Mouse (Mus musculus) frontal cortex, adult 2 months (tissue): ENCODE data around the gene Kdm2b. TPM values are rescaled to one million over a fixed set of nuclear protein-coding genes. Genes with fewer than 3 reads are reported as not detected.

Source experiments
- DNase-seq, 2 experiments: peaks; one replicate each; pipeline ENCODE4 v3.0.0; 2022; ENCODE audit warnings: low spot score in 1 of 2; ENCODE audit errors: extremely low spot score in 1 of 2
- polyA plus RNA-seq: library from polyadenylated mRNA; depleted of rRNA; stranded (reverse); fragments of >200 nt; gene quantifications from 2 replicates; pipeline ENCODE4 v1.2.3, GENCODE M21; 2012

Gene Kdm2b
- polyA plus RNA-seq, 1 experiment = 18.7 TPM

DNA sequence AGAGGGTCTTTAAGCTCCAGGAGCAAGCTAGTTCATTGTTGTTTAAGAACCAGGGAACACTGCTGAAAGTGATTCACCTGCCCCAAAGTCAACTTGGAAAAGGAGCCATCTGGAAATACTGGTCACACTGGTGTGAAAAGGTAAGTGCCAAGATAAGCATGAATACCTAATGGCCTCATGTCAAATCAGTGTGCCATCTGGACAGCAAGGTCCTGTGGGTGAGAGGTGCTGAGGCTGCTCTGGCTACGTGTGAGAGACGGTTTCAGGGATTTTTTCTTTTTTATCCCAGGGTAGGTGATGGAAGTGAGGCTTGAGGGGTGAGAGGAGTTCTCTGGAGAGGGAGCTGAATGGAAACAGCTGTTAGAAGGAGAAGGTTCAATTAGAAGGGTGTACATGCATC, 116.0 kb downstream of the Kdm2b start:
- DNase-seq = no peak

DNA sequence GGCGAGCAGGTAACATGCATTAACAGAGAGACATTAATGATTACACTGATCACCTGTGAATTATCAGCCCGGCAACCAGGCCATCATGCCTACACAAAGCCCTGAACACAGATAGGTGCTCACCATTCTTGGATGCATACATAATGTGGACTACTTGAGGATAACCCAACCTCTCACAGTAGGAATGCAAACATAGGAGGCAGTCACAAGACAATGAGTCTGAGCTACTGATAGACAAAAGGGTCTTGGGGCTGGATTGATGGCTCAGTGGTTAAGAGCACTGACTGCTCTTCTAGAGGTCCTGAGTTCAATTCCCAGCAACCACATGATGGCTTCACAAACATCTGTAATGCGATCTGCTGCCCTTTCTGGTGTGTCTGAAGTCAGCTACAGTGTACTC, 117.0 kb downstream of the Kdm2b start:
- no peak for DNase-seq

DNA sequence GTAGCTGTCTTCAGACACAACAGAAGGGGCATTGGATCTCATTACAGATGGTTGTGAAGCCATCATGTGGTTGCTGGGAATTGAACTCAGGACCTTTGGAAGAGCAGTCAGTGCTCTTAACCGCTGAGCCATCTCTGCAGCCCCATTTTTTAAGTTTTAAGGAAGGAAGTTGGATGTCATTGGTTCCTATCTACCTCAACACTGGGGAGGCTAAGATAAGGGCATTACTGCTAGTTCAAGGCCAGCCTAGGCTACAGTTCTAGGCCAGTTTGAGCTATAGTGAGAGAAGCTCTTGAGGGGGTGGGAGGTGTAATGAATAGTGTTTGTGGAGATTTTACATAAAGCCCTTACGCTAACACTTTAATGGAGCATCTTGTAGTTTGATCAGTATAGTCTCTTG, 126.6 kb downstream of the Kdm2b start:
- DNase-seq = no peak

DNA sequence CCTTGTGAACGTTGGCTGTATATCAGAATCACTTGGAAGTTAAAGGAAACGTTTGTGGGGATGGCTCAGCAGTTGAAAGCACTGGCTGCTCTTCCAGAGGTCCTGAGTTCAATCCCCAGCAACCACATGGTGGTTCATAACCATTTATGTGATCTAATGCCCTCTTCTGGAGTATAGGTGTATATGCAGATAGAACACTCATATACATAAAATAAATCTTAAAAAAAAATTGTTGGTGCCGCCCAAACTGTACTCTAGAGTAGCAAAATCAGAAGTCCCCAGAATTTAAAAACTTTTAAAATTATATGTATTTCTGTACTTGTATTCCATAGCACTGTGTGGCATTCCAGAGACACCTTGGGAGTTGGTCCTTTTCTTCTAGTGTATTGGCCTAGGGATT, 133.8 kb downstream of the Kdm2b start:
- no peak for DNase-seq

DNA sequence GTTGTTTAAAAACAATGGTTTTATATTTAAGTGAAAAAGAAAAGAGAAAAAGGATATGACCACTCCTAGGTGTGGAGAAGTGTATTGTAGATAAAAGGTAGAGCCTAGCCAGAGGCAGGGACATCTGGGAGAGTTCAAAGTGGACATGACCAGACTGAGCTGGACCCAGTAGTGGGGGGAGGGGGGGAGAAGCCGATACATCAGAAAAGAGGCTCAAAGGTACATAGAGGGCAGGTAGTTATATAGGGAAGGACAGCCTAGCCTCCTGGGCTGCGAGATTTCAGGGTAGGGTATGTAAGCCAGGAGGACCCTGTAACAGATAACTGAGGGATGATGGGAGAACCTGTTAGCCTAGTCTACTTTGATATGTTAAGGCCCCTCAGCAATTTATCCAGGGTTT, 137.0 kb downstream of the Kdm2b start:
- DNase-seq = no peak

DNA sequence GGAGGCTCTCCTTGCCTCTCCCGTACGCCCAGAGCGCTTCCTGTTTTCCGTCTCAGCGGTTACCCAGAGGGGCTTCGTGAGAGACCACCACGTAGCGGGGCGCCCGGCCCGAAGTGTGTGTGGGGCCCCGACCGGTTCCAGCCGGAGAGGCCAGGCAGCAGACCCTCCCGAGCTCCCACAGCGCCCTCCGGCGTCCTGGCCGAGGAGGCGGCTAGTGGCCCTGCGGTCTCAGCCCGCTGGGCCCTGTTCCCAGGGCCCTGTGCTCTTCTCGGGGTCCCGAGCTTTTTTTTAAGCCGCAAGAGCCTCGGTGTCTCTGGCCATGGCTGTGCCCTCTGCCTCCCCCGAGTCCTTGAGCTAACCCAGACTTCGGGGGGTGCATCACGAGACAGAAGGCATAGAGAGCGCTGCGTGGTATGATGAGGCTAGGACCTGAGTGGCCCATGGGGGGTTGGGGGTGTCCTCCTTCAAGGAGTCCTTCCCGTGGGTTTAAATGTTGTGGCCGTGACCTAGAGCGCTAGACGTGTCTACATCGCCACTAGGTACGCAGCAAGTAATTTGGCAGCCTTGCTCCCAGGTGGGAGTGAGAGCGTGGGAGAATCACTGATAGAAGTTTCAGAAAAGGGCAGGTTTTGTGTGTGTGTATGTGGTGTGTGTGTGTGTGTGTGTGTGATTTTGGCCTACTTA, 139.2 kb downstream of the Kdm2b start:
- peak in 1 of 2 experiments; percentile 41 for DNase-seq

DNA sequence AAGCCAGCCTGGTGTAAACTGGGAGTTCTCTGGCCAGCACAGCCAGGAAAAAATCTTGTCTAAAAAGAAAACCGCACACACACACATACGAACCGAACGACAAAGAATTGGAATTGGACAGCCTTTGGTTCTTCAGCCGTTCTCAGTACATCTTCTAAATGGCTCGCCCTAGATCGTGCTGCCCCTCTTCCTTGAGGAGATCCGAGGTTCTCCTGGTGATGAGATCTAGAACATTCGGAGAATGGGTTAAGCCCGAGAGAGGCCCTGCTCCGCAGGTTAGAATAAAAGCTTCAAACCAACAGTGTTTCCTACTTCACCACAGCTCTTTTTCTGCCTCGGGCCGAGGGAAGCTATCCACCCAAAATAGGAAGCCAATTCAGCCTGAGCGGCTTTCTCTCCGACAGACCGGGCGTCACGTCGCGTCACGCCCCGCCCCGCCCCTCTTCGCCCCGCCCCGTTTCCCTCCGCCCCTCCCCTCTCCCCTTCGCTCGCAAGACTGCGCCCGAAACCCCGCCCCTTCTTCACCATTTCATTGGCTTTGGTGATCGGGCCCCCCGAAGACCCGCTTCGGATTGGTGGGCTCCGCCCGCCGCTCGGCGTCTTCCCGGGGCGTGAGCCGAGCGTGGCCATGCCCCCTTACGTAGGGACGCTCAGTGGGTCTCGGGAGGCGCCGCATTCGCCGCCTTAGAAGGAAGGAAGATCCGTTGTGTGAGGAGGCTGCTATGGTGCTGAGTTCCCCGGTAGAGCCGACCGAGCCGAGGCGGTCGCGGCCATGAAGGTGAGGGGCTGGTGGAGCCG, 139.9 kb downstream of the Kdm2b start, which contains the start of gene Rnf34:
Gene Rnf34 (plus strand): TSS at position 528 of the 798 bp plus-strand sequence.
- peak; percentile 95 to 97 for DNase-seq

DNA sequence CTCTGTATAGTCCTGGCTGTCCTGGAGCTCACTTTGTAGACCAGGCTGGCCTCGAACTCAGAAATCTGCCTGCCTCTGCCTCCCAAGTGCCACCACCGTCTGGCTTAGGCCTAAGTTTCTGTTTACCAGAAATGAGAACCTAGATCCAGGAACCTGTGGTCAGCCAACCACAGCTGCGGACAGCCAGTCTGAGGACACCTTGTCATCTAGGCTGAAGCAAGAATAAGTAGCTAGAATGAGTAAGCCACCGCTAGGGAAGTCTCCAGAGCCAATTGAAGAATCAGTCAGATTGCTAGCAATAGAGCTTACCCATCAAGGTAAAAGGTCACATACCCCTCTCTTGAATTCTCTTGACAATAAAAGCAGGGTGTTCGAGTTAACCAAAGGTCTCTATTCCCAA, 145.8 kb downstream of the Kdm2b start:
- no peak for DNase-seq

DNA sequence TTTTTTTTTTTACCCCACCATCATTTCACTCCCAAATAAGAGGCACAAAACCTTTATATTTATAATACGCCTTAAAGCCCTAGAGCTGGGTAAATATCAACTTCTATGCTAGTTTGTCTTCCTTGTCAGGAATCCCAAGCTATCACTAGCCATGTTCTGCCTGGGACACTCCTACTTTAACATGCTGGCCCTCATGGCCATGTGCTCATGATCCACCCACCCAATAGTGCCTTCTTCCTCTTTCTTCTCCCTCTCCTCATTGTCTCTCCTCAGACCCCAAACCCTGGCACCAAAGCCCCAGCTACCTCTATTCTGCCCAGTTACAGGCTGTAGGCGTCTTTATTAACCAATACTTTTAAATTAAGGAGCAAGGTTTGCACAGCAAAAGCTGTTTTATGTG, 148.5 kb downstream of the Kdm2b start:
- no peak for DNase-seq

DNA sequence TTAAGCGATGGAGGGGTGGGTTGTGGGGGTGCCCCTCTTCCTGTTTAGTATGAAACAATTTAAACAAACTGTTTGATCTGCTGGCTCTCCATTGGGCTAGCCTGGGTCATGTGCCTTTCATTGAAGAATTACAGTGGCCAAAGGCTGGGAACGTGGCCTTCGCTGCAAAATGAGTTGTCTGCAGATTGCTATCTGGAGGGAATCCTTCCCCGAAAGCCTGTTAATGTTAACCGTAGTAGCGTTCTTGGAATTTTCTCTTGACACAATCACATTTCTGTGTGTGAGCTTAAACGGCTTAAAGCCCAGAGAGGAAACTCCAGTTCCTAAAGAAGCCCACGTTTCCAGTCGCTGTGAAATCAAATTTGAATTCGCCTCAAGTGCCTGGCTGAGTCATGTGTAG, 156.6 kb downstream of the Kdm2b start:
- peak in 1 of 2 experiments; percentile 25 for DNase-seq

DNA sequence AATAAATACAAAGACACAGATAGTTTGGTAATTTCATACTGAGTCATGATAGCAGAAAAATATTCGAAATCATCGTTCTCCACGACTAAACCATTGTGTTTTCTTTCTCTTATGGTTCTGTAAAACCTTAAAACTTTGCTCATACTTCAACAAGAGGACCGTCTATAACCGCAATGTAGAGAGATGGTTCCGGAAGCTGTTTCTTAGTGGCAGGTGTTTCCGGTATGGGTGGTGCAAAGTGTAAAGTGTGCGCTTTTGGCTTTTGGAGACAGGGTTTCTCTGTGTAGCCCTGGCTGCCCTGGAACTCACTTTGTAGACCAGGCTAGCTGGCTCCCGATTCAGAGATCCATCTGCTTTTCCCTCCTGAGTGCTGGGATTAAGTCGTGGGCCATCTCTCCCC, 157.1 kb downstream of the Kdm2b start:
- DNase-seq = no peak

DNA sequence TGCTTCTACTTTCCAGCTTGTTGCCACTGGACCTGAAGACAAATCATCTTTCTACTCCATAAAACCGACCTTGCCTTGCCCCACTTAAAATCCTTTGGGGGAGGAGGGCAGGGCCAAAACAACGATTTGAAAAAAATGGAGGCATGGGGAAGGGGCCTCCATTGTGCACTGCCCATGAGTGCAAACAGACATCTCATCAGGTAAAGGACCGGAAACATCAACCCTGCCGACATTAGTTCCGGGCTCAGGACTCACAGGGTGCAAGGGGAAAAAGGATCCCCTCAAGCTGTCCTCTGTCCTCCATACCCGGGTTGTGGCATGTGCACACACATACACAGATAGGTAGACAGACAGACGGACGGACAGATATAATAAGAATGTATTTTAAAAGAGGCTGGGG, 164.5 kb downstream of the Kdm2b start:
- no peak for DNase-seq

DNA sequence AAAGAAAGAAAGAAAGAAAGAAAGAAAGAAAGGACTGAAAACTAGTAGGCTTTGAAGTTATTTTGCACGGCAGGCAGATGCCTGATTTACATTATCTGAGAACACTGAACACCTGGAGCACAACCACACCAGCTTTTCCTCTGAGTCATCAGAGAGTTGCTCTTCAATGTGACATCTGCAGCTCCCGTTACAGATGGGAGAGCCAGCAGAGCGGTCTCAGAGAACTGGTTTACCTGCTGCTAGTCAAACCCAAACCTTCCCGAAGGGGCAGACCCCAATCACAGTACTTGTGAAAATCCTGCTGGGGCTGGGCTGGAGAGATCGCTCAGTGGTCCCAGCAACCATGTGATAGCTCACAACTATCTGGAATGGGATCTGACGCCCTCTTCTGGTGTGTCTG, 165.2 kb downstream of the Kdm2b start:
- DNase-seq = no peak

DNA sequence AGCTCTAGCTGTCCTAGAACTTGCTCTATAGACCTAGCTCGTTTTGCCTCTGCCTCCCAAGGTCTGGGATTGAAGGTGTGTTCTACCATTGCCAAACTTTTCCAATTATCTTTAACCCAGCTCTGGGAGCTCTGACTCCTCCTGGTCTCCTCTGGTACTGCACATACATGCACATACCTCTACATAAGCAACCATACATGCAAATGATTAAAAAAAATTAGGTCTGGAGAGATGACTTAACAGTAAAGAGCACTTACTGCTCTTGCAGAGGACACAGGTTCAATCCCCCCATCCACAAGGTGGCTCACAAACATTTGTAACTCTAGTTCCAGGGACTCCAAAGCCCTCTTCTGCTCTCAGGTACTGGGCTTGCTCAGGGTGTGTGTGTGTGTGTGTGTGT, 165.6 kb downstream of the Kdm2b start:
- no peak for DNase-seq

DNA sequence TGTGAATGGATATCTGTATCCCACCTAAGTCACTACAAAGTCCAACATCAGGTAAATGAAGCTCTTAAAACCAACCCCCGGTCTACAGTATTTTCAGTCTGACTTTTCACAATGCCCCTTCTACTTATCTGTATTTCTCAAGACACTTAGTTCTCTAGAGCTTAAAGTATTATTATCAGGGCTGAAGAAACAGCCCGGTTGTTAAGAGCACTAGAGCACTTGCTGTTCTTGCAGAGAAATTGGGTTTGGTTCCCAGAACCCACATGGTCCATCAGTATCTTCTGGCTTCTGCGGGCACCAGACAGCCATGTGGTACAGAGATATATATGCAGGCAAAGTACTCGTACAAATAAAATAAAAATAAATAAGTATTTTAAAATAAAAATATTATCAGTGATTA, 167.2 kb downstream of the Kdm2b start:
- no peak for DNase-seq

DNA sequence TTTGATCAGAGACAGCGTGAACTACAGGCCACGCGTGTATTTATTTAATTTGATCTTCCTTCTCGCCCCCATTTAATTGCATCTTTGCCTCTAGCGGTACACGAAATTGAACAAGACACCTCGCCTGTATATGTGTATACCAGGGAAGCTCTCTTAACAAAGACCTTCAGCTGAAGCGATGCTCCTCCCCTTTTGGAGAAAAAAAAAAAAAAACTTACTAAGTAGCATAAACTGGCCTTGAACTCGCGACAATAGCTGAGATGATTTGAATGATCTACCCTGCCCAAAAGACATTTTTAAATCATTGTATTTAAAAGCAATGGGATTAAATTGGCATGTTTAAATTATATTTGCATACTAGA, 168.1 kb downstream of the Kdm2b start:
- DNase-seq = no peak

DNA sequence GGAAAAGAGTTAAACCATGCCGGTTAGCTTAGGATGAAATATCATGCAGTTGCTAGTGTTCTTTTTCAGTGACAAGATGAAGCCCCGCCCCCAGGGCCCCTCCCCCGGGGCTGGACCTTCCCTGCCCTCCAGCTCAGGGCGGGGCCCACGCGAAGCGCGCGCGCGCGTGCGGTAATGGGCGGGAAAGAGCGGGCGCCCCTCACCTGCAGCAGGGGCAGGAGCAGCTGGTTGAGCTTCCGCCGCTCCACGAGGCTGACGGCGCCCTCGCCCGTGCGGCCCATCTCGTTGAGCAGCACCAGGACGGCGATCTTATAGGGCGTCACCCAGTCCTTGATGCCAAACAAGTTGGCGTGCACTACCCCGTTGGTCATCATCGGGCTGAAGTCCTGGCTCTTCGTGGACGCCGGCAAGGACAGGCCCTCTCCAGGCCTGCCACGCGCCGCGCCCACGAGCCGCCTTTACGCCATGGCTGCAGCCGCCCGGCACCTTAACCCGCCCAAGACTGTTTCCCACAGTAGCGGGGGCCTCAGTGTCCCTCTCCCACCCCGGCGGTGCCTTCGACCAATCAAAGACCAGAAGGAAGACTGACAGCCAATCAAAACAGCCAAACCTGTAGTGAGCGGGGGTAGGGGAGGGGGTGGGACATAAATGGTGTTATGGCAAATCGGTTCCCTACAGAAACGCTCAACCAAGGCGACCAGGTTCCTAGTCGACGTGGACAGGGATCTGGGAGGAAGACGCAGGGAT, 168.7 kb downstream of the Kdm2b start, which contains the start of gene Anapc5:
Gene Anapc5 (minus strand): TSS at position 563 of the 747 bp plus-strand sequence.
- DNase-seq = peak; percentile 86 to 94
